Mouse (Mus musculus) liver, embryonic 16.5 days (tissue): Measurements from ENCODE around the gene Wfdc1. TPM values are rescaled to one million over a fixed set of nuclear protein-coding genes. Genes with fewer than 3 reads are reported as not detected.

Experiments
- polyA plus RNA-seq: library from polyadenylated mRNA; unstranded; fragments of >200 nt; fragmentation: Nextera tagmentation; extraction: Ambion mirVana; gene quantifications from 2 replicates; pipeline ENCODE4 v1.2.1, GENCODE M21; 2015

Wfdc1 gene
- polyA plus RNA-seq, 1 experiment from 2014 or later = 2.7 TPM

Other genes starting within 250 kb of the Wfdc1 start
- 47.3 and 57.9 TPM in 2 replicates for gene Osgin1, start 232.2 kb upstream of the Wfdc1 start, polyA plus RNA-seq
- gene Necab2, start 219.6 kb upstream of the Wfdc1 start, polyA plus RNA-seq = 0.04 TPM in 1 of 2 replicates, not detected in the other
- not detected in 2 replicates for gene Slc38a8, start 164.7 kb upstream of the Wfdc1 start, polyA plus RNA-seq
- 27.6 and 29.6 TPM in 2 replicates for gene Mbtps1, start 107.6 kb upstream of the Wfdc1 start, polyA plus RNA-seq
- gene Hsdl1, start 91.2 kb upstream of the Wfdc1 start, polyA plus RNA-seq = 16.6 and 16.9 TPM in 2 replicates
- 0.06 and 0.08 TPM in 2 replicates for gene Dnaaf1, start 91.1 kb upstream of the Wfdc1 start, polyA plus RNA-seq
- 5.3 and 5.5 TPM in 2 replicates for gene Taf1c, start 61.1 kb upstream of the Wfdc1 start, polyA plus RNA-seq
- not detected in 2 replicates for gene Adad2, start 53.6 kb upstream of the Wfdc1 start, polyA plus RNA-seq
- gene Kcng4, start 30.7 kb upstream of the Wfdc1 start, polyA plus RNA-seq = not detected in 2 replicates
- 0.19 and 0.27 TPM in 2 replicates for gene Atp2c2, start 33.6 kb downstream of the Wfdc1 start, polyA plus RNA-seq
- gene Tldc1, start 112.1 kb downstream of the Wfdc1 start, polyA plus RNA-seq = 4.1 and 4.7 TPM in 2 replicates
- 29.9 and 38.1 TPM in 2 replicates for gene Cotl1, start 174.2 kb downstream of the Wfdc1 start, polyA plus RNA-seq
- 4.3 and 4.4 TPM in 2 replicates for gene Klhl36, start 195.9 kb downstream of the Wfdc1 start, polyA plus RNA-seq
- 66.7 and 75.7 TPM in 2 replicates for gene Usp10, start 244.0 kb downstream of the Wfdc1 start, polyA plus RNA-seq
- gene Gm20388, start 244.5 kb downstream of the Wfdc1 start, polyA plus RNA-seq = 1.4 and 2.0 TPM in 2 replicates